Mouse (Mus musculus): ENCODE results near the gene Kpna4. TPM values are rescaled to one million over a fixed set of nuclear protein-coding genes. Genes with fewer than 3 reads are reported as not detected.
A peak's percentile ranks its signal among the peaks of the same experiment; 100 is the strongest.
"Not testable (repeated sequence)": the region's sequence is repeated elsewhere in the genome, so short reads cannot be mapped to it uniquely, and the experiment has no call there.

Gene Kpna4
- total RNA-seq, 4 experiments from 2014 or later: 63.7 to 71.3 (median 66.3) TPM

DNA sequence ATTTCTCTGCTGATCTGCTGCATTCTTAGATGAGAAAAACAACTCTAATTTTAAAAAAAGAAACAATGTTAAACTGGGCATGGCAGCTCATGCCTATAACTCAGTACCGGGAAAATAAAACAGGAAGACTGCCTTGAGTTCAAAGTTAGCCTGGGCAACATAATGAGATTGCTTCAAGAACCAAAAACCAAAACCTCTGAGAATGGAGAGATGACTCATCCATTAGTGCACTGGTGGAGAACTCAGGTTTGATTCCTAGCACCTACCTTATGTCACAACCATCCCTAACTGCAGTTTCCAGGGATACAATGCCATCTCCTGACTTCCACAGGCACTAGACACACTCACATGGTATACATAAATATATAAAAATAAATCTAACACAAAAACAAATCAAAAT is 17.8 kb downstream of the Kpna4 start:
- DNase-seq (ENCODE audit: low spot score in 2 of 2): no peak

DNA sequence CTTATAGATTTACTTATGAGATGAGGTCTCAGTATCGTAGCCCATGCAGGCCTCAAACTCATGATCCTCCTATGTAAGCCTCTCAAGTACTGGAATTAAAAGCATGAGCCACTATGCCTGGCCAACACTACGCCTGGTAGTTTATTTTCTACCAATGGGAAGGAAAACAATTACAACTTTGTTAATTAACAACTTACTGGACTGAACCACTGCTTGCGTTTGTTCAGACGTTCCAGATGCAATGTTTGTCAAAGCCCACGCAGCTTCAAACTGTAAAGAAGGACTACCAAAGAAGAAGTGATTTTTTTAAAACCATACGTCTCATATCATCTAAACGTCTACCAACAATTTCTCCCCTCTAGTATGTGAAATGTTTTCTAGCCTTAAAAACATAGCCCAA is 32.5 kb downstream of the Kpna4 start:
- DNase-seq (ENCODE audit: low spot score in 2 of 2): no peak

DNA sequence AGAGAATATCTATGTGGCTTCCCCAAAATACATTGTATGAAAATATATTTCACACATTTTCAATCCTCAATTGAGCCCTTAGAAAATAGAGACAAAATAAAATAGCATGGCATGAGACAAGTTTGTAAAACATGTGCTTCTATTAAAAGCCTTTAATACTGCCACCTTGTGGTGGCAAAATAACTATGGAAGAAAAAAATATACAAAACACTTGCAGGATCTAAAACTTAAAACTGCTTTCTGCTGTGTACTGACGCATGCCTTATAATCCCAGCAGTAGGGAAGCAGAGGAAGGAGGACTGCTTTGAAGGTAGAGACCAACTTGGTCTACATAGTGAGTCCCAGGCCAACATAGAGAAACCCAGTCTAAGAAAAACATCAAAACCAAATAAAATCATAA is 62.9 kb downstream of the Kpna4 start:
- no peak for DNase-seq (ENCODE audit: low spot score in 2 of 2)

DNA sequence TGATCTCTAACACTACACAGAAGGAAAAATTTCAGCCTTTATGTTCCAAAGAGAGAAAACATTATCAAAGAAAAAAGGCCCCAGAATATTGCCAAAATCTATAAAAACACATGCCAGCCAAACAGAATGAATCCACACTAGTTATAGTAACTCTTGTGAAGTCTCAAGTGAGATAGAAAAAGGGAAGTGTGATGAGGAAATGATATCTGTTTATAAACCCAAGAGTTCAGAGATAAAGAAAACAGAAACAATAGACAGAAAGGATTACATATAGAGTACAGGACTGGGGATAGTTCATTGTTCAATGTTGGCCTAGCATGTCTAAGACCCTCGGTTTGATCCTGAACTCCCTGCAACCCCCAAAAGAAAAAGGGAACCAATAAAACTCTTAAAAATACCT is 64.1 kb downstream of the Kpna4 start:
- no peak for DNase-seq (ENCODE audit: low spot score in 2 of 2)

DNA sequence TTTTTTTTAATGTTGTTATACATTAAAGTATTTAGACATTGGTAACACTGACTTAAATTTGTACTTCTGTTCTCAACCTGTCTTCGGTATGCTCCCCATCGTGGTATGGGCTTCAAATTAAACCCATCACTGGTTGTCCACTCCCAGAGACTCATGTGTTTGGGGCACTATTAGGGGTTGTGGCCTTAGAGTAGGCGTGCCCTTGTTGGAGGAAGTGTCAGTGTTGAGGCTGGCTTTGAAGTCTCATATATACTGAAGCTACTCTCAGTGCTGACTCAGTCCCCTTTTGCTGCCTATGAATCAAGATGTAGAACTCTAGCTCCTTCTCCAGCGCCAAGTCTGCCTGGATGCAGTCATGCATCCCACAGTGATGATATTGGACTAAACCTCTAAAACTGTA is 66.2 kb downstream of the Kpna4 start:
- DNase-seq (ENCODE audit: low spot score in 2 of 2): no peak

DNA sequence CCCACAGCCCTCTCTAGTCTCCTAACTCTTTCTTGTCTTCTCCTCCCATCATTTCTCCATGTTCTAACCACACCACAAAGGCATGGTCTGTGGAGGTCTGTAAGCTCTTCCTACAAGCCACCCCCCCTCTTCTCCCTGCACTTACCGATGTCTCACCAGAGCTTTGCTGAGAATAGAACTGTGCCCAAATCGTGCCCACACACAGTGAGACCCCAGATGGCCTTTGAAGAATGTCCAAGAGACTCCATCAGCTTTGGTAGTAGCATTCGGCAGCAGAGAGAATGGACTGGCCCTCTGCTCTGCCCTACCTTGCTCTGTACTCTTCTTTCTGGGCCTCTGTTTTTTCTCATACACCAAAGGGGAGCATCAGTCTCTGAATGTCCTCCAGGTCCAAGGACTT is 71.0 kb downstream of the Kpna4 start:
- DNase-seq (ENCODE audit: low spot score in 2 of 2): no peak

DNA sequence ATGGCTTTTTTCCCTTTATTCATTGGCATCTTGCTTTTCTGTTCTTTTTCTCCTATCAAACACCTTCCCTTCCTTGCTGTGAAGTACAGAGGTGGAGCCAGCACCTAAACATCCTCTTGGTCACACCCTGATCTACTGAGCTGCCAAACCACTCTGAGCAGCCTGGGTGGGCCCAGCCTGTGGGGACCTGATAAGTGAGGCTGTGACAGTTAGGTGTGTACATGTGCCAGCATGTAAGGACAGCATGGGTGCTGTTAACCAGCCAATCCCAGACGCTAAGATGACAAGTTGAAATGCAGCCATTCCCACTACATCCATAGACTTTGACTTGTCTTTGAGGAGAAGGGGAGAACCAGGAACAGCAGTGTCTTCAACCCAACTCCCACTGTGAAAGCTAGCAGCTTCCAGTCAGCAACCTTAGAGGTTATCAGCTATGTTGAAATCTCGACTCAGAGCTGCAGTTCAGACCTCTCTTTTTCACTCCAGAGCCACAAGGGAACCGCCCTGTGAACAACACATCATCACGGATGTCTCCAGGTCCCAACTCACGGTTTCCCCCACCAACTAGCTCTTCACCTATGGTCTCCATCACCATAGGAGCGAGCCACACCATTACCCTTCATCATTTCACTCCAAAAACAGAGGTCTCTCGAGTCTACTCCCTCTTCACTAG is 72.0 kb downstream of the Kpna4 start:
- DNase-seq (ENCODE audit: low spot score in 2 of 2): no peak

DNA sequence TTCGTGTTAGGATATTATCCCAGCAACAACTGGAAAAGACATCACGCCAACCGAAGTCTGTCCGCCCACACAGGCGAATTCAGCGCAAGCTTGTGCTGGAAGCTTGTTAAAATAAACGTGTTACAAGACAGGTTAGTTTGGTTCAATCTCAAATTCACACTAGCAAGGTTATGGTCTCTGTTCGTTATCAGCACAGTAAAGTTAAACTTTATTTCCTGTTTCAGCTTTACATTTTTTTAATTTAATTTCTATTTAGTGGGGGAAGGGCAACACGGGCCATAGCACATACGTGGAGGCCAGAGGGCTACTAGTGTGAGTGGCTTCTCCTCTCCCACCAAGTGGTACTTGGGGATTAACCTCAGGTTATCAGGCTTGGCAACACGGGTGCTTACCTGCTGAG is 75.0 kb downstream of the Kpna4 start:
- DNase-seq (ENCODE audit: low spot score in 2 of 2): no peak

DNA sequence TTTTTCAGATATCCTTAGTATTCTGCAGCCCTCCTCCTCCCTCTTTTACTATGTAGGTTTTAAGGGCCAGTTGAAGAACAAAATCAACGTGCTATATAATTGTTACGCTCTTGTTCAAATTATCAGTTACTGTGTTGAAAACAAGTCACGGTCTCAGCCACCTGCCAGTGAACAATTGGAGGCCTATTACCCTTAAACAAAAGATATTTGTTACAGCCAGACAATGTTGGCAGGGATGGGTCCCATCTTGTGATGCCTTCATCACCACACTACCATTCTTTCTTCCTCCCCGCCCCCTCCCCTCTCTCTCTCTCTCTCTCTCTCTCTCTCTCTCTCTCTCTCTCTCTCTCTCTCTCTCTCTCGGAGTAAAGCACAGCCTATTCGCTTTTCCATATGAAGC is 77.9 kb downstream of the Kpna4 start:
- DNase-seq (ENCODE audit: low spot score in 2 of 2): peak in 1 of 2 experiments; percentile 50

DNA sequence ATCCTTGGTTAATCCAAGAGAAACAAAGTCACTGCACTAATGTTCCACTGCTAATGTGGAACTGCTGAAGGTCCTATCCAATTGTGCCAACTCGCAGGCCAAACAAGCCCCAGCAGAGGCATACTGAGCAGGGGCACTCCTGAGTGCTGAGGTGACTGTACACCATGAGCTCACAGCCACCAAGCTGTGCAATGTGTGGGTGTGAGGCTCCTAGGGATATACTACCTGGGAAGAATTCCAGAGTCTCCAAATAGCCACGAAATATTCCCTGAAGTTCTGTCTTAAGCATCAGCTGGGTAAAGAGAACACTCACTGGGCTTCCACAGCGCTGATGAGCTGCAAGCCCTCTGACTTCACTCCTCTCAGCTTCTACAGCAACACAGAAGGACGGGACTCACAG is 79.2 kb downstream of the Kpna4 start:
- DNase-seq (ENCODE audit: low spot score in 2 of 2): no peak

DNA sequence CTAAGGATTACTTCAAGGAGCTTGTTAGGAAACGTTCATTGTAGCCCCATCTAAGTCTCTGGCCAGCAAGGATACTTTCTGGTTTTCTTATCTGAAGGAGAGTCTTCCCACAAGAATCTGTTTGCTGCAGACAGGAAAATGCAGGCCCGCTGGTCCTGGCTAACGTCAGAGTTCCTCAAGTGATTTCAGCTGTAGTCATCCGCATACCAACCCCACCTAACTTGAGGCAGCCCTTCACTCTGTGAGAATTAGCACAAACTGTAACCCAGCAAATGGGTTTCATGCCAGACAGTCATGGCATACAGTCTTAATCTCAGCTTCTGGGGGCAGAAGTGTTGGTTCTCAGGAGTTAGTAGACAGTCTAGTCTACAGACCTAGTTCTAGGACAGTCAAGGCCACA is 80.4 kb downstream of the Kpna4 start:
- DNase-seq (ENCODE audit: low spot score in 2 of 2): no peak

DNA sequence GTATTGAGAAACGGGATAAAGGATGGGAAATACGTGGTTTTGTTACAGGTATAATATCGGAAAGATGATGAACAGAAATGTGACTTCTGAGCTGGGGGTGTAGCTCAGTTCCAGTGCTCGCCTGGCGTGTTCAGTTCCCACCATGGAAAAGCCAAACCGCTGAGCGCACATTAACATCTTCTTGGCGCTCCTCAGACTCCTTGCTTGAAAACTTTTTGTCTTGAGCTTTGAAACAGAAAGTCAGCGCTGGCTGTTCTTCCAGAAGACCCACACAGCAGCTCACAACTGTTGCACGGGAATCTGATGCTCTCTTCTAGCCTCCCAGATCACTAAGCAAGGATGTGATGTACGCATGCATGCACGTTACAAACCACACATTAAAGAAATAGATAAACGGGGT is 81.2 kb downstream of the Kpna4 start:
- DNase-seq (ENCODE audit: low spot score in 2 of 2): no peak

DNA sequence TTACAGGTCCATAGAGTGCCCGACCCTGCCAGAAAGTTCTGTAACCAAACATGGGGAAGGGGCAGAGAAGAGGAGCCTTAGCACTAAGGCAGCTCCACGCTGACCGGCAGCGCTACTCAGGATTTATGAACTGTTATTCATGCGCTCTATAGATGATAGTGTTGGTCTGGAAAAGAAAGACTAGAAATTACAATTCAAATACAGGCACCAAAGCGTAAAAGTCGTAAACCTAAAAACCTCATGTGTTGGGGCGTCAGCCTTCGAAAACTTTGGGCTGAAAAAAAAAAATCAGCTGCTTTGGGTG is 81.6 kb downstream of the Kpna4 start:
- DNase-seq (ENCODE audit: low spot score in 2 of 2): no peak

DNA sequence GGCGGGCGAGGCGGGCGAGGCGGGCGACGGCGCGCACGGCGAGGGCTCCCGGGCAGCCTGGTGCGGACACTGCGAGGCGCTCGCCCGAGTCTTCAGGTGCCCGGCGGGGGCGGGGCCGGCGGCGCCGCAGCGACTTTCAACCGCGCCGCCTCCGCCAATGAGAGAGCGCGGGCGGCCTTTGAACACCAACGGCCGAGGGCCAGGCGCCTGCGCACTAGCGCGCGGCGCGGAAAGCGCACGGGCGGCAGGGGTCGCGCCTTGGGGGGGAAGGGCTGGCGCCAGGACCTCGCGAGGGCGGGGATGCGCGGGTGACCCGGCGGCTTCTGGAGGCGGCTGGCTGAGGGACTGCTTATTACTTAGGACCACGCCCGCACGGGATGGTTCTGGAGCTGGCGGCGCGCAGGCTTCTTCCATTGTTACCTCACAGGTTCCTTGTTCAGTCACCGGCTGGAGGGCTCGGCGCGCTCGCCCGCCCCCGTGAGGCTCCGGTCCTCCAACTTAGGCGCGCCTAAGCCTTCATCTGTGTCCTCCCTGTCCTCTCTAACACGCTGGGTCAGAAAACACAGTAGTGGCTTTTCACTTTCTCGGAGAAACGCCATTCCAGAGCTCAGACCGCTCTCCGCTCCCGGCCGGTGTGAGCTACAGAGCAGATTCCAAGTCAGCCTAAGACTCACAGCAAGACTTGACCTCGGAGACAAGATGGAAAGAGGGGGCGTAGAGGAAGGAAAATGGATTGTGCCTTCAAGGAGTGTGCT is 82.1 kb downstream of the Kpna4 start, which contains the start of gene Trim59:
Gene Trim59 (minus strand): TSS at position 111 of the 755 bp plus-strand sequence.
- DNase-seq (ENCODE audit: low spot score in 2 of 2): peak; percentile 67 to 85

DNA sequence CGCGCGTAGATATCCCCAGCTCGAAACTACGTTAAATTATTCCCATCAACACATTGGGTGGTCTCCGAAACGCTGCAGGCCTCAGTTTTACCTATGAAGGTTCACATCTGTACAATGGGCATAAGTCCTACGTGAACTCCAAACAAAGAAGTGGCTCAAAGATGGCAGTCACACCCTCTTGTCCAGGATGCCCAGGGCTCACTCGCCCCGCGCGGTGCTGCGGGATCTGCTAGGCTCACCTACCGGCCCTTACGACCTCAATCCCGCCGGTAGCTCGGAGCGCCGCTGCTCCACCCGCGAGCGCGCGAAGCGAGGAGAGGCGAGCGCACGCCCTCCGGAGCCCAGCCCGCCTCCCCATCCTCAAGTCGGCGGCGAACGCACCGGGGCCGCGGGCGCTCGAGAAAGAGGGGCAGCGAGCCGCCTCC is 82.7 kb downstream of the Kpna4 start:
- DNase-seq (ENCODE audit: low spot score in 2 of 2): no peak

DNA sequence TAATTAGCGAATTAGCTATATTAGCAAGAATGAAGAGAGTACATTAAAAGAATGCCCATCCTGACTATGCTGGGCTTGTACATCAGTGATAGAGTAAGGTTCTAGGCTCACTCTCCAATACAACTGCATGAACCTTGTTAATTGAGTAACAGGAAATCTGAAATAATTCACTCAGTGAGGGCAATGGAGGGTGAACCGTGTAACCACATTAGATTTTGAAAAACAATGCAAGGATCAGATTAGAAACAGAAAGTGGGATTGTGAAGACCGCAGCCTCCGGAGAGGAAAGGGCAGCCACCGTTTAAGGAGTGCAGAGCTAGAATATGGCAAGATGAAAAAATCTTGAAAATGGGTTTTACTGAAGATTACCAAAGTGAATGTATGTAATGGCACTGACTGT is 85.6 kb downstream of the Kpna4 start:
- DNase-seq (ENCODE audit: low spot score in 2 of 2): no peak

DNA sequence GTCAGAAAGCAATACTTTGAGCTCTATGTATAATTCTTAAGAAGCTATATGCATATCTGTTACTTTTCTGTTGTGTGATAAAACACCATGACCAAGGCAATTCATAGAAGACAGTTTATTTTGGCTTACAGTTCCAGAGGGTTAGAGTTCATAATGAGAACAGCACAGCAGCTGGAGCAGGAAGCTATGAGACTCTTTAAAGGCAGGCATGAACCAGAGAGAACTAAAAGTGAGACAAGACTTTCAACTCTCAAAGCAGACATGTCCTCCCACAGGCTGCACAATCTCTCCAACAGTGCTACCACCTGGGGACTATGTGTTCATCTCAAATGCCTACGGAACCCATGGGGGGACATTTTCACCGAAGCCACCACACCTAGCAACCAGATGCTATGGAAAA is 86.8 kb downstream of the Kpna4 start:
- no peak for DNase-seq (ENCODE audit: low spot score in 2 of 2)

DNA sequence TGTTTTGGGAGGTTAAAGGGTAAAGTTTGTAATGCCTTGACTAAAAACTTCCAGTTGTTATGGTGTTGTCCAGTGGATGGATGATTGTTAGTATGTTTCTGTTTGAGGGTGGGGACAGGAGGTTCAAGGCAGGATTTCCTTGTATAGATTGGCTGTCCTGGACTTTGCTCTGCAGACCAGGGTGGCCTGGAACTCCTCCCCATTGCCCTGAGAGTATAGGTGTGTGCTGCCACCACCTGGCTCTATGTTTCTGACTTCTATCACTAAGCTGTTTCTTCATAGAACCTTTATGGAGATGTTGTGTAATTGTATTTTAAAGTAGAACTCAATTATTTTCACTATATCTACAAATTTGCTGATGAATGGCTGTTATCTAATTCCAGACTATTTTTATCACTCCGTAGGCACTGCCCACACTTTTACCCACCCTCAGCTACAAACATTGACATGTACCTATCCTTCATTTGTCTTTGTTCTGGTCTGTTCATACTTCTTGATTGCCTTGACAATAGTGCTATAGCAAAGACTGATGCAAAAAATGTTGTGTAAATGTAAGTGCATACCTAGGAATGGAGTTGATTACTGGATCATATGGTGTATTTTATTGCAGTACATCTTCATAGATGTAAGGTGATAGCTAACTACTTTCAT is 100.7 kb downstream of the Kpna4 start:
- no peak for DNase-seq (ENCODE audit: low spot score in 2 of 2)

DNA sequence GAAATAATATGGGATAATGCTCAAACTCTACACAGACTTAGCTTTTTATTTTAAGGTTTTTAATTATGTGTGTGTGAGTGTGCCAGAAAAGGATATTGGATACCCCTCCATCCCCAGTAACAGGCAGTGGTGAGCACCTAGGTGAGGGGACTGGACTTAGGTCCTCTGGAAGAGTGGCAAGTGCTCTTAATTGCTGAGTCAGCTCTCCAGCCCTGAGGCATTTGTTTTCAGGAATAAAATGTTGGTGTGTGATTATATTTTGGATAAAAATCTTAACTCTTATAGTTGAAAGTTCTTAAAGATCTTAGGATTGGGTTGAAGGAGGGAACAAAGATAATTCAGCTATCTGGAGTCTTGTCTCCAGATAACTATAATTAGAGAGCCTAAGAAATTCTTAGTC is 106.1 kb downstream of the Kpna4 start:
- no peak for DNase-seq (ENCODE audit: low spot score in 2 of 2)

DNA sequence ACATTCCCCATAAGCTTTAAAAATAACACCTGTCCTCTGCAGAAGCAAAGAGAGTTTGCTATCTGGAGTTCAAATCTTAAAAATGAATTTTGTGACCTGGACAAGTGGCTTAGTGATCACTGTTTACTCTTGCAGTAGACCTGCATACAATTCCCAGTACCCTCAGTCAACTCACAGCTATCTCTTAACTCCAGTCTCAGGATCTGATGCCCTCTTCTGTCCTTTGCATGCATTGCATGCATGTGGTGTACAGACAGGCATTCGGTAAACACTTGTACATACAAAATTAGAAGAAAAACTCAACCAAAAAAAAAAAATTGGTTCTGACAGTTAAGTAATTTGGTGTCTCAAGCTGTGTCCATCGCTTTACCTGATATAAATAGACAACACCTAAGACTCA is 106.6 kb downstream of the Kpna4 start:
- no peak for DNase-seq (ENCODE audit: low spot score in 2 of 2)

DNA sequence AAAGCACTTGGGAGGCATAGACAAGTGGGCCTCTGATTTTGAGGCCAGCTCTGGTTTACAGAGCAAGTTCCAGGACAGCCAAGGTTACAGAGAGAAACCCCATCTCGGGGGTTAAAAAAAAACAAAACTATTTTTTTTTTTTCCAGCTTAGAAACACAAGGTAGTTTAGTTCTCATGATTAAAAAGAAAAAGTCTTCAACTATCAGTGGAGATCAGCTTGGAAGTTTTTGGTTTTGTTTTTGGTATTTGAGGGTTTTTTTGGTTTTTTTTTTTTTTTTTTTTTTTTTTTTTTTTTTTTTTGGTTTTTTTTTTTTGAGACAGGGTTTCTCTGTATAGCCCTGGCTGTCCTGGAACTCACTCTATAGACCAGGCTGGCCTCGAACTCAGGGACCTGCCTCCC is 108.3 kb downstream of the Kpna4 start:
- not testable (repeated sequence) for DNase-seq (ENCODE audit: low spot score in 2 of 2)

DNA sequence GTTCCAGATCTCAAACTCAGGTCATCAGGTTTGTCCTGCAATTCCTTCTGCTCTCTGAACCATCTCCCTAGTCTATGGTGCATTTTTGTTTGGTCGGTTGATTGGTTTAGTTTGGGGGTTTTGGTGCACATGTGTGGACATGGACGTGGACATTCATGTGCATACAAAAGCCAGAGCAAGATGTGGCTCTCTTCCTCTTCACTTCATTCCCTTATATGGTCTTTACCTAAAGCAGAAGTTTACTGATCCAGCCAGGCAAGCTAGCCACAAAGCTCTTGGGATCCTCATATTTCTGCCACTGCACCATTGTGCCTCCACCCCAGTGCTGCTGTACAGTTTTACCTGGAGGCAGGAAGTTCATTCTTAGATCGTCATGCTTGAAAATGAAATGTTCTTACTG is 109.7 kb downstream of the Kpna4 start:
- DNase-seq (ENCODE audit: low spot score in 2 of 2): no peak

Measured in left cerebral cortex, adult 8-10 months (tissue).